Mouse (Mus musculus) right cerebral cortex, adult 18-20 months (tissue): ENCODE data around the gene Nectin2.

Experiments
- DNase-seq: peaks from one replicate; pipeline ENCODE4 v3.0.0; 2022; ENCODE audit warnings: mixed read lengths

Nectin2 gene

GRCm38 (mm10) chr7:19741329-19742031 is 8.8 kb downstream of the Nectin2 start:
- DNase-seq, result no peak

GRCm38 (mm10) chr7:19740269-19740668 is 10.0 kb downstream of the Nectin2 start:
- no peak for DNase-seq

GRCm38 (mm10) chr7:19738771-19739170 is 11.5 kb downstream of the Nectin2 start:
- no peak for DNase-seq

- no peak for DNase-seq
Measured at GRCm38 (mm10) chr7:19736389-19737057, 13.8 kb downstream of the Nectin2 start.

- DNase-seq, result no peak
Measured at GRCm38 (mm10) chr7:19734178-19734666, 16.1 kb downstream of the Nectin2 start.

GRCm38 (mm10) chr7:19726541-19726940 is 23.7 kb downstream of the Nectin2 start:
- no peak for DNase-seq

- no peak for DNase-seq
Measured at GRCm38 (mm10) chr7:19724167-19724566, 26.1 kb downstream of the Nectin2 start.

- no peak for DNase-seq
Measured at GRCm38 (mm10) chr7:19722754-19723195, 27.5 kb downstream of the Nectin2 start.

GRCm38 (mm10) chr7:19719200-19719599 is 31.1 kb downstream of the Nectin2 start:
- no peak for DNase-seq

GRCm38 (mm10) chr7:19718297-19718952 is 31.9 kb downstream of the Nectin2 start:
- no peak for DNase-seq

GRCm38 (mm10) chr7:19717346-19717745 is 32.9 kb downstream of the Nectin2 start:
- no peak for DNase-seq

- DNase-seq, result no peak
Measured at GRCm38 (mm10) chr7:19716822-19717221, 33.5 kb downstream of the Nectin2 start.

- DNase-seq, result no peak
Measured at GRCm38 (mm10) chr7:19716055-19716682, 34.1 kb downstream of the Nectin2 start.

GRCm38 (mm10) chr7:19715239-19716054 is 34.8 kb downstream of the Nectin2 start, which contains the start of gene Tomm40:
Tomm40 (minus strand) TSS chr7:19715438.
- DNase-seq, result peak; percentile 100

- DNase-seq, result no peak
Measured at GRCm38 (mm10) chr7:19714836-19715235, 35.4 kb downstream of the Nectin2 start.

- no peak for DNase-seq
Measured at GRCm38 (mm10) chr7:19713598-19713997, 36.7 kb downstream of the Nectin2 start.

GRCm38 (mm10) chr7:19713196-19713595 is 37.1 kb downstream of the Nectin2 start:
- no peak for DNase-seq

- DNase-seq, result no peak
Measured at GRCm38 (mm10) chr7:19712414-19712813, 37.9 kb downstream of the Nectin2 start.

- no peak for DNase-seq
Measured at GRCm38 (mm10) chr7:19710650-19711049, 39.6 kb downstream of the Nectin2 start.

GRCm38 (mm10) chr7:19705271-19705670 is 45.0 kb downstream of the Nectin2 start:
- no peak for DNase-seq

GRCm38 (mm10) chr7:19704475-19704874 is 45.8 kb downstream of the Nectin2 start:
- no peak for DNase-seq
